Mouse (Mus musculus) liver, postnatal 0 days (tissue): Measurements from ENCODE around the gene Aldh3b2. TPM values are rescaled to one million over a fixed set of nuclear protein-coding genes. Genes with fewer than 3 reads are reported as not detected.

ENCODE experiments used
- ATAC-seq: fragments of 200-750 bp; cut with Nextera tagmentation; 2 replicates; pipeline ENCODE4 v1.8.0; 2017; ENCODE audit warnings: mild to moderate bottlenecking, moderate library complexity
- DNase-seq: peaks from one replicate; pipeline ENCODE4 v3.0.0-alpha.2; 2016
- H3K27ac ChIP-seq: fragments of 300-500 bp; sonication (generic); 2 replicates; pipeline ENCODE4 v1.5.1; 2014; ENCODE audit warnings: antibody characterized with exemption, moderate library complexity, mild to moderate bottlenecking, low read depth
- H3K27me3 ChIP-seq: fragments of 300-500 bp; sonication (generic); 2 replicates; pipeline ENCODE4 v1.6.1; 2014; ENCODE audit warnings: low read length, control low read depth, mixed read lengths; ENCODE audit not compliant: insufficient read depth
- H3K36me3 ChIP-seq: fragments of 300-500 bp; sonication (generic); replicated peaks from 2 replicates; pipeline ENCODE4 v1.6.1; 2014; ENCODE audit warnings: mild to moderate bottlenecking, control low read depth, low read length, moderate library complexity, mixed read lengths; ENCODE audit not compliant: insufficient read depth
- H3K4me1 ChIP-seq: fragments of 300-500 bp; sonication (generic); 2 replicates; pipeline ENCODE4 v1.6.1; 2014; ENCODE audit warnings: antibody characterized with exemption, mild to moderate bottlenecking, control low read depth; ENCODE audit not compliant: insufficient read depth
- H3K4me2 ChIP-seq: fragments of 300-500 bp; sonication (generic); 2 replicates; pipeline ENCODE4 v1.6.1; 2014; ENCODE audit warnings: low read depth, mild to moderate bottlenecking, low read length, moderate library complexity, mixed read lengths
- H3K4me3 ChIP-seq: fragments of 300-500 bp; sonication (generic); 2 replicates; pipeline ENCODE4 v1.5.1; 2014; ENCODE audit warnings: low read depth, low read length
- H3K9ac ChIP-seq: fragments of 300-500 bp; sonication (generic); replicated peaks from 2 replicates; pipeline ENCODE4 v1.6.1; 2014; ENCODE audit warnings: mild to moderate bottlenecking, moderate library complexity
- H3K9me3 ChIP-seq: fragments of 300-500 bp; sonication (generic); 2 replicates; pipeline ENCODE4 v1.6.1; 2016; ENCODE audit warnings: mild to moderate bottlenecking, control low read depth, low read length, mixed read lengths
- CTCF ChIP-seq: sonication (generic); IDR thresholded peaks from 2 replicates; pipeline ENCODE4 v1.5.1; 2016; ENCODE audit warnings: antibody characterized with exemption, low read depth
- EP300 ChIP-seq: IDR thresholded peaks from 2 replicates; pipeline ENCODE4 v1.6.1; 2016; ENCODE audit warnings: antibody characterized with exemption, low read depth, mild to moderate bottlenecking
- WGBS: fragments of 180-500 bp; shearing (Covaris S2); extraction: QIAGEN DNeasy Blood & Tissue Kit; methylation state at CpG from one replicate; pipeline ENCODE4 v1.1.7; 2014; ENCODE audit not compliant: insufficient replicate concordance; 5-methylcytosine and 5-hydroxymethylcytosine counted together
- polyA plus RNA-seq: library from polyadenylated mRNA; unstranded; fragments of >200 nt; fragmentation: Nextera tagmentation; extraction: Ambion mirVana; gene quantifications from 2 replicates; pipeline ENCODE4 v1.2.1, GENCODE M21; 2015

Aldh3b2 gene
- polyA plus RNA-seq, 1 experiment from 2014 or later: 0.09 TPM

DNA sequence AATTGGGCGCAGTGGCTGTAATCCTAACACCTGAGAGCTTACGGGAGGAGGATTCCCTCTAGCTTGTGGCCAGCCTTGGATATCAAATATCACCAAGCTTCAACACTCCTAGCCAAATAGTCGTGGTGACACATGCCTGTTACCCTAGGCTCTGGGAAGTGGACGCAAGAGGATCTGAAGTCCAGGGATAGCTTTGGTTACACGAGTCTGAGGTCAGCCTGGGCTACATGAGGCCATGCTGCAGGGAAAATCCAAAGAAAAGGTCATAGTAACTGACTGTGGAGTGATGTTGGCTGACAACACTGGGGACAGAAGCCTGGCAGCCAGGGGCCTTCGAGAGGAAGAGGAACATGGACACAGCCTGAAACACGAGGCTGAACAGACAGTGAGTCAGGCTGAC, 24.0 kb downstream of the Aldh3b2 start:
- 56% methylated on average over 7 of the region's 7 CpGs for WGBS
- Histone ChIP-seq H3K9ac (no peak overlapping the region), H3K27me3 (no peaks in the 10 kb centered on the region), H3K4me2 (no peak overlapping the region), H3K9me3 (no peaks in the 10 kb centered on the region), H3K4me3 (no peak overlapping the region), H3K4me1 (peaks cover 9% of the 10 kb centered on the region), H3K27ac (no peak overlapping the region), H3K36me3 (no peaks in the 10 kb centered on the region)
- ATAC-seq (no peak), DNase-seq (no peak)
- TF ChIP-seq CTCF: no peak
- no peak for TF ChIP-seq EP300

DNA sequence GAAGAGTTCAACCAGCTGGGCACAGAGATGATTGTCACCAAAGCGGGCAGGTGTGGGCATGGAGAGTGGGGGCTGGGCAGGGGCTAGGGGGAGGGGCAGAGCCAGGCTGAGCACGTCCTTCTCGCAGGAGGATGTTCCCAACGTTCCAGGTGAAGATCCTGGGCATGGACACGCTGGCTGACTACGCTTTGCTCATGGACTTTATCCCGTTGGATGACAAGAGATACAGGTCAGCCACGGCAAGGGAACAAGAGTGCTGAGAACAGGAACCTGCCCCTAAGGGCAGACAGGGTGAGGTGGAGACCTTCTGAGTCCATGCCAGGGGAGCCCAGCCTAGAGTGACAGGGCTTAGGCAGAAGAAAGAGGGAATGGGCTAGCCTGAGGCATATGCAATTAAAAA, 24.6 kb downstream of the Aldh3b2 start:
- WGBS: 63% methylated on average over 8 of the region's 8 CpGs
- DNase-seq (no peak), ATAC-seq (no peak)
- no peak overlapping the region for H3K4me3 ChIP-seq
- H3K9ac ChIP-seq: no peak overlapping the region
- no peaks in the 10 kb centered on the region for H3K36me3 ChIP-seq
- no peak overlapping the region for H3K4me2 ChIP-seq
- H3K27ac ChIP-seq: no peak overlapping the region
- no peaks in the 10 kb centered on the region for H3K9me3 ChIP-seq
- H3K27me3 ChIP-seq: no peaks in the 10 kb centered on the region
- peaks cover 14% of the 10 kb centered on the region for H3K4me1 ChIP-seq
- no peak for TF ChIP-seq EP300
- TF ChIP-seq CTCF: no peak

GRCm38 (mm10) chr19:3997231-3997630, 25.1 kb downstream of the Aldh3b2 start:
- 59% methylated on average over 8 of the region's 8 CpGs for WGBS
- TF ChIP-seq CTCF (no peak), EP300 (no peak)

GRCm38 (mm10) chr19:3998335-3998734, 26.2 kb downstream of the Aldh3b2 start:
- no peak for TF ChIP-seq EP300
- TF ChIP-seq CTCF: no peak
- WGBS: 83% methylated on average over 8 of the region's 8 CpGs
- Histone ChIP-seq H3K4me1 (peaks cover 14% of the 10 kb centered on the region), H3K27ac (no peak overlapping the region), H3K9ac (no peak overlapping the region), H3K27me3 (no peaks in the 10 kb centered on the region), H3K9me3 (no peaks in the 10 kb centered on the region), H3K4me2 (no peak overlapping the region), H3K36me3 (no peaks in the 10 kb centered on the region), H3K4me3 (no peak overlapping the region)
- ATAC-seq: no peak
- DNase-seq: no peak

More at GRCm38 (mm10) chr19:3997231-3997630, 25.1 kb downstream of the Aldh3b2 start:
- H3K4me1 ChIP-seq: peaks cover 14% of the 10 kb centered on the region
- no peak overlapping the region for H3K27ac ChIP-seq
- H3K9ac ChIP-seq: no peak overlapping the region
- DNase-seq: no peak
- no peak overlapping the region for H3K4me3 ChIP-seq
- ATAC-seq: no peak
- no peaks in the 10 kb centered on the region for H3K27me3 ChIP-seq
- no peaks in the 10 kb centered on the region for H3K9me3 ChIP-seq
- no peaks in the 10 kb centered on the region for H3K36me3 ChIP-seq
- no peak overlapping the region for H3K4me2 ChIP-seq

GRCm38 (mm10) chr19:3999121-3999730, 27.1 kb downstream of the Aldh3b2 start:
- Histone ChIP-seq H3K9ac (no peak overlapping the region), H3K4me3 (no peak overlapping the region)

GRCm38 (mm10) chr19:4000119-4000900, 28.2 kb downstream of the Aldh3b2 start, which contains the start of the genes Nudt8 and Gm49405:
Nudt8 (plus strand) TSS chr19:4000580.
Gm49405 (plus strand) TSS chr19:4000626.
- Histone ChIP-seq H3K4me1 (peaks cover 14% of the 10 kb centered on the region), H3K9ac (peak within 1 kb of the TSS; percentile 83), H3K9me3 (no peaks in the 10 kb centered on the region), H3K27me3 (no peaks in the 10 kb centered on the region), H3K4me3 (peak within 1 kb of the TSS; percentile 80), H3K27ac (peak within 1 kb of the TSS; percentile 97), H3K36me3 (0 out of 2 replicates have a peak, but pooled peaks cover 4% of the 10 kb centered on the region), H3K4me2 (peak within 1 kb of the TSS; percentile 100)
- TF ChIP-seq CTCF (peak; percentile 93), EP300 (no peak)
- DNase-seq (peak; percentile 97), ATAC-seq (peak; percentile 92)
- WGBS: under 1% methylated on average over 64 of the region's 64 CpGs

More at GRCm38 (mm10) chr19:3999121-3999730, 27.1 kb downstream of the Aldh3b2 start:
- Histone ChIP-seq H3K4me1 (peaks cover 14% of the 10 kb centered on the region), H3K9me3 (no peaks in the 10 kb centered on the region), H3K4me2 (peak overlapping the region; percentile 100), H3K36me3 (no peaks in the 10 kb centered on the region), H3K27me3 (no peaks in the 10 kb centered on the region), H3K27ac (no peak overlapping the region)
- no peak for ATAC-seq
- TF ChIP-seq CTCF (no peak), EP300 (no peak)
- WGBS: 75% methylated on average over 9 of the region's 9 CpGs
- DNase-seq: no peak
